Mouse (Mus musculus): ENCODE results near the gene Btg3. TPM values are rescaled to one million over a fixed set of nuclear protein-coding genes. Genes with fewer than 3 reads are reported as not detected.

The Btg3 gene
- polyA plus RNA-seq, 1 experiment from 2014 or later: 43.7 TPM

DNA sequence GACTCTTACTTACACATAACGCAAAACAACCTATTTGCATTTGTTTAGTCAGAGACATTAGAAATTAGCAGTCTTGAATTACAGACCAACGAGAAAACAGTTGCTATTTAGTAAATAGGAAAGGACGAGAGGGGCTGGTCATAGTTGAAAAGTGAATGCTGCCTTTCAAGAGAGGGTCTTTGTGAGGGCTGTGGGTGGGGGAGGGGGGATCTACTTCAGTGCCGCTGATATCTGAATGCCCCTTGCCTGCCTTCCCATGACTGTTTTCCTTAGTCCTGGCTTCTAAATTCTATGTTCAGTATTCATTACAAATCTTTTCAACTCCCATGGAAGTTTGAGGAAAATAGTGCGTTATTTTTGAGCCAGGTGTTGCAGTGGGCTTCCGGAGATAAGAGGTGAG is 63.0 kb downstream of the Btg3 start:
- no peaks in the 10 kb centered on the region for H3K9me3 ChIP-seq (ENCODE audit: control insufficient read depth, low read length)
- 42% methylated on average over 6 of the region's 6 CpGs for WGBS
- 0 out of 2 replicates have a peak, but pooled peaks have one; percentile 43 for ATAC-seq (ENCODE audit: low FRiP score)
- no peak overlapping the region for H3K4me2 ChIP-seq (replicated peaks; ENCODE audit: low read depth, low read length)
- no peaks in the 10 kb centered on the region for H3K36me3 ChIP-seq (ENCODE audit: control insufficient read depth, insufficient read depth, low read length)
- no peaks in the 10 kb centered on the region for H3K4me1 ChIP-seq (replicated peaks; ENCODE audit: control insufficient read depth, insufficient read depth, low read length)
- peak overlapping the region; percentile 19; the same call in 1 of the 2 replicates for H3K9ac ChIP-seq (ENCODE audit: low read depth, low read length)
- no peak overlapping the region for H3K4me3 ChIP-seq (ENCODE audit: low read depth, low read length)
- no peaks in the 10 kb centered on the region for H3K27me3 ChIP-seq (ENCODE audit: control insufficient read depth, insufficient read depth, low read length)
- peak; percentile 41 for DNase-seq (ENCODE audit: low spot score)
- no peak overlapping the region for H3K27ac ChIP-seq (ENCODE audit: low read depth, low read length)

DNA sequence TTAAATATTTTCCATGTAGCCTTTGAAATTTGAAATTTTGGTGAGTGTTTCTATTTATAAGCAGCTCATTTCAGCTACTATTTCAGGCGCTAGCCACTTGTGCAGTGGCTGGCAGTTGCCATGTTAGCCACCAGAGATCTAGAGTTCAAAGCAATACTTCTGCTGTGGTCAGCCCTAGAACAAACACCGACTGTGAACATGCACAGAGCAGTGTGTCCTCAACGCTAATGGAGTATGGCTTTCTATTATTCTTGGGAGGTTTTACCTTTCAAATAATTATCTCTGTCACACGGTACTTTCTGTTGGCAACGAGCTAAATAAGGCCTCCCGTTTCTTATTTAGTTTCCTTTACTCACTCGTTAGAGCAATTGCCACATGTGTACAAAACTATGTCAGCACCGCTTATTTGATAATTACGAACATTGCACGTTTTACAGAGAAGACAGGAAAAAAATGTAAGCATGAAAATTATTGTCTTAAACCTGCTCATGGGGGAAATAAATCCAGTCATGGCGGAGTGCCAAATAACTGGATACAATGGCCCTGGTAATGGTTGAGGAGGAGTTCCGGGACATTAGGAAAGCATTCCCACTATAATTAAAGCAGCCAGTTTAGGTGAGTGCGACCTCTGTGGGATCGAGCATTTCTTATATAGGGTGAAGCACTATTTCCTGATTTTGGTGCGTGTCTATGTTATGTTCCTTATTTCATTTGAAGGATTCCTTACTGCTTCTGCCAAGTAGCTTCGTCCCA is 63.7 kb downstream of the Btg3 start:
- Histone ChIP-seq H3K27me3 (ENCODE audit: control insufficient read depth, insufficient read depth, low read length) (no peaks in the 10 kb centered on the region), H3K9ac (ENCODE audit: low read depth, low read length) (no peak overlapping the region), H3K9me3 (ENCODE audit: control insufficient read depth, low read length) (no peaks in the 10 kb centered on the region), H3K4me2 (replicated peaks; ENCODE audit: low read depth, low read length) (no peak overlapping the region), H3K36me3 (ENCODE audit: control insufficient read depth, insufficient read depth, low read length) (no peaks in the 10 kb centered on the region), H3K27ac (ENCODE audit: low read depth, low read length) (no peak overlapping the region), H3K4me1 (replicated peaks; ENCODE audit: control insufficient read depth, insufficient read depth, low read length) (no peaks in the 10 kb centered on the region), H3K4me3 (ENCODE audit: low read depth, low read length) (no peak overlapping the region)
- ATAC-seq (ENCODE audit: low FRiP score) (0 out of 2 replicates have a peak, but pooled peaks have one; percentile 28), DNase-seq (ENCODE audit: low spot score) (no peak)
- WGBS: 68% methylated on average over 16 of the region's 16 CpGs

- Histone ChIP-seq H3K9me3 (ENCODE audit: control insufficient read depth, low read length) (no peaks in the 10 kb centered on the region), H3K27ac (ENCODE audit: low read depth, low read length) (no peak overlapping the region), H3K4me3 (ENCODE audit: low read depth, low read length) (no peak overlapping the region), H3K9ac (ENCODE audit: low read depth, low read length) (no peak overlapping the region), H3K4me2 (replicated peaks; ENCODE audit: low read depth, low read length) (no peak overlapping the region), H3K36me3 (ENCODE audit: control insufficient read depth, insufficient read depth, low read length) (no peaks in the 10 kb centered on the region), H3K4me1 (replicated peaks; ENCODE audit: control insufficient read depth, insufficient read depth, low read length) (no peaks in the 10 kb centered on the region), H3K27me3 (ENCODE audit: control insufficient read depth, insufficient read depth, low read length) (no peaks in the 10 kb centered on the region)
- DNase-seq (ENCODE audit: low spot score): no peak
- 84% methylated on average over 6 of the region's 6 CpGs for WGBS
- no peak for ATAC-seq (ENCODE audit: low FRiP score)
Observed at GRCm38 (mm10) chr16:78309258-78309657, 67.7 kb downstream of the Btg3 start.

DNA sequence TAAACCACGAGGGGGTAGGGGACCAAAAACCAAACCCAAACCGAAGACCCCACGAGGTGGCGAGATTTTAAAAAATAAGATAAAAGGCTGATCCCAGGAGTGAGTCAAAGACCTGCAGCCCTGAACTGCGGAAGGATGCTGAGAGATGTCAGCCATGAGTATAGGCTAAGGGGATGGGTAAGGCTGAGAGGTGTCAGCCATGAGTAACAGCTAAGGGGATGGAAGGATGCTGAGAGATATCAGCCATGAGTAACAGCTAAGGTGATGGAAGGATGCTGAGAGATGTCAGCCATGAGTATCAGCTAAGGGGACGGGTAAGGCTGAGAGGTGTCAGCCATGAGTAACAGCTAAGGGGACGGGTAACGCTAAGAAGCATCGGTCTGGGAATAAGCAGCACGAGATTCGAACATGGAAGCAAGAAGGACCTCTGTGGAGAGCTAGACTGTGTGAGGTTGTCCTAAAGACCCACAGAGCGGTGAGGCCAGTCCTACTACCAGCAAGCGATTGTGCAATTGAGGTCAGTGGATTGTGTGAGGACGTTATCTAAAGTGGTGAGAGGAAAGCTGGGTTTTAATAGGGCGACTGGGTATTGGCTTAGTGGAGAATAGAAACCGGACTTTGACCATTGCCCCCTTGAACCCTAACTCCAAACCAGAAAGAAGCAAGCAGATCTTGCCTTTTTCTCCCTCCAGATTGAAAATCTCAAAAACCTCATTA is 69.4 kb downstream of the Btg3 start:
- Histone ChIP-seq H3K27me3 (ENCODE audit: control insufficient read depth, insufficient read depth, low read length) (no peaks in the 10 kb centered on the region), H3K9ac (ENCODE audit: low read depth, low read length) (no peak overlapping the region), H3K27ac (ENCODE audit: low read depth, low read length) (no peak overlapping the region), H3K9me3 (ENCODE audit: control insufficient read depth, low read length) (no peaks in the 10 kb centered on the region), H3K4me2 (replicated peaks; ENCODE audit: low read depth, low read length) (no peak overlapping the region), H3K36me3 (ENCODE audit: control insufficient read depth, insufficient read depth, low read length) (no peaks in the 10 kb centered on the region), H3K4me1 (replicated peaks; ENCODE audit: control insufficient read depth, insufficient read depth, low read length) (no peaks in the 10 kb centered on the region), H3K4me3 (ENCODE audit: low read depth, low read length) (no peak overlapping the region)
- WGBS: 95% methylated on average over 16 of the region's 16 CpGs
- no peak for ATAC-seq (ENCODE audit: low FRiP score)
- DNase-seq (ENCODE audit: low spot score): no peak

- H3K4me2 ChIP-seq (replicated peaks; ENCODE audit: low read depth, low read length): no peak overlapping the region
- H3K36me3 ChIP-seq (ENCODE audit: control insufficient read depth, insufficient read depth, low read length): no peaks in the 10 kb centered on the region
- DNase-seq (ENCODE audit: low spot score) (no peak), ATAC-seq (ENCODE audit: low FRiP score) (no peak)
- H3K9me3 ChIP-seq (ENCODE audit: control insufficient read depth, low read length): no peaks in the 10 kb centered on the region
- 91% methylated on average over 8 of the region's 8 CpGs for WGBS
- H3K27ac ChIP-seq (ENCODE audit: low read depth, low read length): no peak overlapping the region
- no peaks in the 10 kb centered on the region for H3K27me3 ChIP-seq (ENCODE audit: control insufficient read depth, insufficient read depth, low read length)
- H3K4me1 ChIP-seq (replicated peaks; ENCODE audit: control insufficient read depth, insufficient read depth, low read length): no peaks in the 10 kb centered on the region
- H3K4me3 ChIP-seq (ENCODE audit: low read depth, low read length): no peak overlapping the region
- H3K9ac ChIP-seq (ENCODE audit: low read depth, low read length): no peak overlapping the region
Observed at GRCm38 (mm10) chr16:78306606-78307005, 70.4 kb downstream of the Btg3 start.

GRCm38 (mm10) chr16:78305606-78306100 is 71.3 kb downstream of the Btg3 start:
- Histone ChIP-seq H3K4me3 (ENCODE audit: low read depth, low read length) (no peak overlapping the region), H3K4me1 (replicated peaks; ENCODE audit: control insufficient read depth, insufficient read depth, low read length) (no peaks in the 10 kb centered on the region), H3K27me3 (ENCODE audit: control insufficient read depth, insufficient read depth, low read length) (no peaks in the 10 kb centered on the region), H3K27ac (ENCODE audit: low read depth, low read length) (no peak overlapping the region), H3K4me2 (replicated peaks; ENCODE audit: low read depth, low read length) (no peak overlapping the region), H3K36me3 (ENCODE audit: control insufficient read depth, insufficient read depth, low read length) (no peaks in the 10 kb centered on the region), H3K9ac (ENCODE audit: low read depth, low read length) (no peak overlapping the region), H3K9me3 (ENCODE audit: control insufficient read depth, low read length) (no peaks in the 10 kb centered on the region)
- DNase-seq (ENCODE audit: low spot score) (no peak), ATAC-seq (ENCODE audit: low FRiP score) (no peak)
- 91% methylated on average over 12 of the region's 12 CpGs for WGBS

DNA sequence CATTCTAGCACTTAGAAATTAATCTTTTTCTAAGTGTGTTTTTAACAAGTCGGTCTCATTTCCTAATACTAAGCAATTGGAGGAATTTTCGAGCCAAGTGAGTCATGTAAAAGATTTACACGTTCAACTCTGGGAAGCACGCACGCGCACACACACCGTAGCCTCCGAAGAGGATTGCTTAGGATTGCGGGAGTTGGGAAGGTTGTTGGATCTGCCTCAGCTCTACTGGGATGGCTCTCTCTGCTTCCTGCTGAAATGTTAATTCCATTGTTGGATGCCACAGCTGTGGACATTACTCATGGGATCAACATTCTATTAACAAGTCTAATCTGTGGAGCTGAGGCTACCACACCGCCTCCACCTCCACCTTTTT is 74.3 kb downstream of the Btg3 start:
- no peaks in the 10 kb centered on the region for H3K27me3 ChIP-seq (ENCODE audit: control insufficient read depth, insufficient read depth, low read length)
- no peaks in the 10 kb centered on the region for H3K36me3 ChIP-seq (ENCODE audit: control insufficient read depth, insufficient read depth, low read length)
- H3K4me2 ChIP-seq (replicated peaks; ENCODE audit: low read depth, low read length): peak overlapping the region; percentile 61
- peak overlapping the region; percentile 75 for H3K4me3 ChIP-seq (ENCODE audit: low read depth, low read length)
- ATAC-seq (ENCODE audit: low FRiP score): peak; percentile 25; the same call in 1 of the 2 replicates
- peak overlapping the region; percentile 80 for H3K9ac ChIP-seq (ENCODE audit: low read depth, low read length)
- H3K9me3 ChIP-seq (ENCODE audit: control insufficient read depth, low read length): no peaks in the 10 kb centered on the region
- no peaks in the 10 kb centered on the region for H3K4me1 ChIP-seq (replicated peaks; ENCODE audit: control insufficient read depth, insufficient read depth, low read length)
- 6% methylated on average over 10 of the region's 10 CpGs for WGBS
- DNase-seq (ENCODE audit: low spot score): peak; percentile 67
- H3K27ac ChIP-seq (ENCODE audit: low read depth, low read length): 0 out of 2 replicates have a peak overlapping the region, but pooled peaks have one; percentile 85

DNA sequence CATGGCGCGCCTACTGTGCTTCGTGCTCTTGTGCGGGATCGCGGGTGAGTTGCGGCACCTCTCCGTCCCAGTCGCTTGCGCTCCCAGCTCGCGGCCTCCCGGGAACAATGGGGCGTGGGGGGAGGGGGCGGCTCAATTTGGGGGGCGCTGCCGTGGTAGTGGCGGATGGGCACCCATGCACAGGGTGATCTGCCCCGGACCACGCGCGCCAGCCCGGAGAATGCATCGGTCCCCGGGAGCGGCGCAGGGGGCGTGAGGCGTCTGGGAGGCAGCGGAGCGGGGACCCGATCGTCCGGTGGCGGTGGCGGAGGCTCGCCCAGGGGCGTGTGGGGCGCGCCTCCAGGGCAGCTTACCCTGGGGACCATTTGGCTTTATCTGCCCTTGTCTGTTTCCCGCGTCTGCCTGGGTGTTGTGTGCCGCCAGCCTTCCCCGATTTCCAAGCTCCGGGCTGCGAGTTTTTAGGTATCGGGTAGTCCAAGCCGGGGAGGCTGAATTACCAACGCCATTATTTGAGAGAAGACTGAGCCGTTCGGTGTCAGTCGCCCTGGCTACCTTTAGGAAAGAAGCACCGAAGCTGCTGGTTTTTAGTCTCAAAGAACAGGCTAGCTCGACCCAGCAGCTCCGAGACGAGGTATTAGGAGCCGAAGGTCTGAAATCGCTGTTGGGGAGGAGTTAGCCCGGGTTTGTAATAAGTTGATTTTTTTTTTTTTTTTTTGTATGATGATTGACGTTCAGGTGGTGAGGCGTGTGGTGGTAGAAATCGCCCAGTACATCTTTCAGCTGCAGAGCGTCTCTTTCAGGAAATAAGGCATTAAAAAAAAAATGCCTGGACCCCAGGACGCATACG is 74.9 kb downstream of the Btg3 start:
- Histone ChIP-seq H3K9ac (ENCODE audit: low read depth, low read length) (peak overlapping the region; percentile 80), H3K4me3 (ENCODE audit: low read depth, low read length) (peak overlapping the region; percentile 75), H3K27ac (ENCODE audit: low read depth, low read length) (peak overlapping the region; percentile 85), H3K27me3 (ENCODE audit: control insufficient read depth, insufficient read depth, low read length) (no peaks in the 10 kb centered on the region), H3K36me3 (ENCODE audit: control insufficient read depth, insufficient read depth, low read length) (no peaks in the 10 kb centered on the region), H3K4me1 (replicated peaks; ENCODE audit: control insufficient read depth, insufficient read depth, low read length) (no peaks in the 10 kb centered on the region), H3K4me2 (replicated peaks; ENCODE audit: low read depth, low read length) (peak overlapping the region; percentile 61), H3K9me3 (ENCODE audit: control insufficient read depth, low read length) (no peaks in the 10 kb centered on the region)
- ATAC-seq (ENCODE audit: low FRiP score): peak; percentile 79
- WGBS: under 1% methylated on average over 62 of the region's 65 CpGs
- peak; percentile 72 for DNase-seq (ENCODE audit: low spot score)

All from hindbrain, embryonic 11.5 days (tissue).